Mouse (Mus musculus): ENCODE data around the gene Pea15a.
"Not testable (repeated sequence)": the region's sequence is repeated elsewhere in the genome, so short reads cannot be mapped to it uniquely, and the experiment has no call there.

The Pea15a gene

GRCm38 (mm10) chr1:172206141-172206917, at the start of gene Pea15a:
TSS of gene Pea15a (minus strand) at chr1:172206804.
- DNase-seq (ENCODE audit: inconsistent age in 2 of 2, low spot score in 1 of 2): peak; percentile 89 to 94

GRCm38 (mm10) chr1:172247679-172248078, 41.1 kb upstream of the Pea15a start:
- DNase-seq (ENCODE audit: inconsistent age in 2 of 2, low spot score in 1 of 2): peak in 1 of 2 experiments; percentile 59

GRCm38 (mm10) chr1:172247216-172247615, 40.6 kb upstream of the Pea15a start:
- DNase-seq (ENCODE audit: inconsistent age in 2 of 2, low spot score in 1 of 2): no peak

GRCm38 (mm10) chr1:172244645-172245044, 38.0 kb upstream of the Pea15a start:
- DNase-seq (ENCODE audit: inconsistent age in 2 of 2, low spot score in 1 of 2): not testable (repeated sequence)

- DNase-seq (ENCODE audit: inconsistent age in 2 of 2, low spot score in 1 of 2): peak in 1 of 2 experiments; percentile 53
Measured at GRCm38 (mm10) chr1:172243547-172244205, 37.1 kb upstream of the Pea15a start.

- DNase-seq (ENCODE audit: inconsistent age in 2 of 2, low spot score in 1 of 2): peak in 1 of 2 experiments; percentile 59
Measured at GRCm38 (mm10) chr1:172242401-172242800, 35.8 kb upstream of the Pea15a start.

- no peak for DNase-seq (ENCODE audit: inconsistent age in 2 of 2, low spot score in 1 of 2)
Measured at GRCm38 (mm10) chr1:172240945-172241708, 34.5 kb upstream of the Pea15a start.

- no peak for DNase-seq (ENCODE audit: inconsistent age in 2 of 2, low spot score in 1 of 2)
Measured at GRCm38 (mm10) chr1:172229215-172229614, 22.6 kb upstream of the Pea15a start.

GRCm38 (mm10) chr1:172228209-172228608, 21.6 kb upstream of the Pea15a start:
- DNase-seq (ENCODE audit: inconsistent age in 2 of 2, low spot score in 1 of 2): peak in 1 of 2 experiments; percentile 80

GRCm38 (mm10) chr1:172221297-172222063, 14.9 kb upstream of the Pea15a start:
- DNase-seq (ENCODE audit: inconsistent age in 2 of 2, low spot score in 1 of 2): no peak

- DNase-seq (ENCODE audit: inconsistent age in 2 of 2, low spot score in 1 of 2): peak; percentile 68 to 87
Measured at GRCm38 (mm10) chr1:172220414-172220813, 13.8 kb upstream of the Pea15a start.

- DNase-seq (ENCODE audit: inconsistent age in 2 of 2, low spot score in 1 of 2): peak in 1 of 2 experiments; percentile 49
Measured at GRCm38 (mm10) chr1:172219451-172220406, 13.1 kb upstream of the Pea15a start, which contains the start of gene Casq1. TSS of gene Casq1 (minus strand) at chr1:172219868.

GRCm38 (mm10) chr1:172218164-172218910, 11.7 kb upstream of the Pea15a start:
- no peak for DNase-seq (ENCODE audit: inconsistent age in 2 of 2, low spot score in 1 of 2)

GRCm38 (mm10) chr1:172217148-172217547, 10.5 kb upstream of the Pea15a start:
- DNase-seq (ENCODE audit: inconsistent age in 2 of 2, low spot score in 1 of 2): peak; percentile 95 to 98

- no peak for DNase-seq (ENCODE audit: inconsistent age in 2 of 2, low spot score in 1 of 2)
Measured at GRCm38 (mm10) chr1:172214748-172215147, 8.1 kb upstream of the Pea15a start.

- DNase-seq (ENCODE audit: inconsistent age in 2 of 2, low spot score in 1 of 2): no peak
Measured at GRCm38 (mm10) chr1:172213771-172214170, 7.2 kb upstream of the Pea15a start.

- DNase-seq (ENCODE audit: inconsistent age in 2 of 2, low spot score in 1 of 2): no peak
Measured at GRCm38 (mm10) chr1:172212776-172213175, 6.2 kb upstream of the Pea15a start.

GRCm38 (mm10) chr1:172207111-172207584, 544 bp upstream of the Pea15a start:
- no peak for DNase-seq (ENCODE audit: inconsistent age in 2 of 2, low spot score in 1 of 2)

GRCm38 (mm10) chr1:172205741-172206087, 890 bp downstream of the Pea15a start:
- DNase-seq (ENCODE audit: inconsistent age in 2 of 2, low spot score in 1 of 2): no peak
